ENCODE assay signal across 13 mouse cellular contexts in genomic region chr1:138040556-138040955, GRCm38 (mm10).
DNase-seq lines count a peak whose midpoint lies in the region; ATAC-seq and TF ChIP-seq lines count a peak whose summit lies in the region.
"Had no signal": no experiment of that assay in that cellular context is flagged by ENCODE, and none has a peak within 500 bp of the region (broad histone marks: within the 10 kb centered on the region; RNA-seq: fewer than 3 reads in every experiment).

No protein-coding gene starts in this region.

- WGBS in kidney, embryonic 15.5 days = 28% methylated on average over 5 of the region's 5 CpGs
- 55% methylated on average over 5 of the region's 5 CpGs for WGBS in kidney, adult 2 months

- no peak overlapping the region for H3K4me2 ChIP-seq in kidney, embryonic 15.5 days
- H3K4me2 ChIP-seq: neural tube, embryonic 12.5 days had no signal

- H3K9ac ChIP-seq in kidney, embryonic 15.5 days = no peak overlapping the region
- H3K9ac ChIP-seq: neural tube, embryonic 12.5 days had no signal

- ATAC-seq in kidney, embryonic 15.5 days (replicated peaks; ENCODE audit: low FRiP score) = peak; percentile 36; the same call in 1 of the 2 replicates
- ATAC-seq: inflammation-experienced regulatory T-cells, adult 6 months had no signal

- H3K27me3 ChIP-seq in kidney, embryonic 15.5 days = no peaks in the 10 kb centered on the region
- H3K27me3 ChIP-seq in kidney, adult 2 months (replicated peaks; ENCODE audit: control insufficient read depth, insufficient read depth, low read length) = no peaks in the 10 kb centered on the region
- H3K27me3 ChIP-seq: neural tube, embryonic 12.5 days had no signal

- H3K4me1 ChIP-seq in kidney, embryonic 15.5 days = peaks cover 12% of the 10 kb centered on the region; the same call in 1 of the 2 replicates
- H3K4me1 ChIP-seq in kidney, adult 2 months (ENCODE audit: control insufficient read depth, insufficient read depth, low read length) = no peaks in the 10 kb centered on the region

- no peaks in the 10 kb centered on the region for H3K9me3 ChIP-seq in kidney, embryonic 15.5 days (replicated peaks)
- H3K9me3 ChIP-seq: neural tube, embryonic 12.5 days had no signal

- peak overlapping the region; percentile 5; the same call in 1 of the 2 replicates for H3K27ac ChIP-seq in kidney, embryonic 15.5 days
- H3K27ac ChIP-seq in kidney, adult 2 months (ENCODE audit: insufficient read depth, low read depth, low read length) = no peak overlapping the region
- H3K27ac ChIP-seq in layer of hippocampus, adult 2 months = no peak overlapping the region
- H3K27ac ChIP-seq: neural tube, embryonic 12.5 days had no signal

- TF ChIP-seq POLR2A in kidney, adult 2 months (IDR thresholded peaks at IDR 0.05; ENCODE audit: low read depth, low read length) = no peak

- TF ChIP-seq CTCF in kidney, adult 2 months (conservative IDR thresholded peaks at IDR 0.05; ENCODE audit: insufficient read depth, insufficient read length, low read depth, low read length) = no peak
- TF ChIP-seq CTCF in layer of hippocampus, adult 2 months (conservative IDR thresholded peaks at IDR 0.05) = no peak

- DNase-seq in kidney, adult 2 months = no peak
- DNase-seq in 3134 (ENCODE audit: extremely low read depth, insufficient read length, low spot score) = peak; percentile 9
- DNase-seq in NIH3T3 (ENCODE audit: low read depth) = peak; percentile 65
- peak; percentile 17 for DNase-seq in gastrocnemius, postnatal 10 days
- DNase-seq in layer of hippocampus, adult 2 months (ENCODE audit: low spot score in 2 of 2) = no peak
- DNase-seq in thymus, postnatal 14 days = no peak
- DNase-seq: adrenal gland, postnatal 36 days; lung, postnatal 36 days; right cerebral cortex, postnatal 4 days; thymus, adult 18-20 months had no signal

- no peak overlapping the region for H3K4me3 ChIP-seq in kidney, embryonic 15.5 days (replicated peaks)
- no peak overlapping the region for H3K4me3 ChIP-seq in kidney, adult 2 months (ENCODE audit: insufficient read depth, low read depth, low read length)
- no peak overlapping the region for H3K4me3 ChIP-seq in layer of hippocampus, adult 2 months
- H3K4me3 ChIP-seq: neural tube, embryonic 12.5 days had no signal

- no peaks in the 10 kb centered on the region for H3K36me3 ChIP-seq in kidney, embryonic 15.5 days
- H3K36me3 ChIP-seq in kidney, adult 2 months (ENCODE audit: control insufficient read depth, insufficient read depth, low read length) = no peaks in the 10 kb centered on the region
- H3K36me3 ChIP-seq: neural tube, embryonic 12.5 days had no signal

Comparison
In these comparisons a context has a peak if more than half of its experiments do, and no peak if none do; other contexts are left out.
1. DNase-seq: peak in 3134 (single experiment), NIH3T3 (single experiment) and gastrocnemius, postnatal 10 days (single experiment); none in kidney, adult 2 months (single experiment), layer of hippocampus, adult 2 months (0 of 2) and thymus, postnatal 14 days (single experiment).